Mouse (Mus musculus): ENCODE measurements at regions not wholly inside any gene's neighbourhood (a gene's known extent, or its start where the extent isn't known, plus 50 kb on each side); places are given as distances from the start of the nearest gene placed in this dataset.

DNA sequence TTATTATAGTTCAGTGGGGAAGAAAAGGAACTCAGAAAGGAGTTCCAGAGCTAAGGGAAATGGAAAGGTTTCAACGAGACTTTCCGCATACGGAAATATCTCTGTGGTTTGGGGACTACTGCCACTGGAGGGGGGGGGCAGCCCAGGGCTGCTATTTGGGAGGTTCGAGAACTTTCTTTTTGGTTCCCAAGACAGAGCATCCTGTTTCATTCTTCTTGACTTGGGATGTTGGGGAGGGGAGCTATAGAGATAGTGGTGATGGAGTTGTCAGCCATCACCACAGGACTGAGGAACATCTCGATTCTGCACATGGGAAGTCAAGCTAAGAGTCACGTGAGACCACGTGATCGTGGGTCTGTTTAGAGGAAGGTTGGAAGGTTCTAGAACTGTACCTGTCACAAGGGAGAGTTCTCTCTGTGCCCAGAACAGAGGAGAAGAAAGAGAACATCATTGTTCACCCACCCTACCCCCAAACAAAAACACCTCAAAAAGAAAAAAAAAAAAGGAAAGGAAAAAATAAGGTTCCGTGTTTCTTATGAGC, 94.2 kb downstream of the Tsen15 start (continued):
- TF ChIP-seq PAX5 (IDR thresholded peaks at IDR 0.05; ENCODE audit: low read length) = no peak
- no peak for TF ChIP-seq TBP (conservative IDR thresholded peaks at IDR 0.05; ENCODE audit: low read depth, low read length)
- TF ChIP-seq ELF1 (IDR thresholded peaks at IDR 0.05; ENCODE audit: low read depth, low read length) = no peak
- no peak for TF ChIP-seq POLR2A (IDR thresholded peaks at IDR 0.05; ENCODE audit: low read depth, low read length)
- TF ChIP-seq ZMIZ1 (IDR thresholded peaks at IDR 0.05; ENCODE audit: low read depth, low read length) = no peak
- TF ChIP-seq E2F4 (IDR thresholded peaks at IDR 0.05; ENCODE audit: insufficient replicate concordance, low read depth, low read length) = no peak
- TF ChIP-seq IRF4 (IDR thresholded peaks at IDR 0.05; ENCODE audit: low read depth, low read length) = no peak
- TF ChIP-seq MAX (IDR thresholded peaks at IDR 0.05; ENCODE audit: low read length) = peak; percentile 86
- TF ChIP-seq USF2 (conservative IDR thresholded peaks at IDR 0.05; ENCODE audit: low read depth, low read length) = peak; percentile 78
- no peak for TF ChIP-seq UBTF (IDR thresholded peaks at IDR 0.05; ENCODE audit: low read depth, low read length)
- no peak for TF ChIP-seq NELFE (IDR thresholded peaks at IDR 0.05; ENCODE audit: low read depth, low read length)
- no peak for TF ChIP-seq CTCF (conservative IDR thresholded peaks at IDR 0.05 in 1 of 2, IDR thresholded peaks at IDR 0.05 in 1 of 2; ENCODE audit: low read depth in 2 of 2, low read length in 2 of 2)
- TF ChIP-seq ZC3H11A (IDR thresholded peaks at IDR 0.05; ENCODE audit: low read depth, low read length) = no peak
- TF ChIP-seq MYC (IDR thresholded peaks at IDR 0.05; ENCODE audit: low read depth, low read length) = no peak
- TF ChIP-seq EP300 (IDR thresholded peaks at IDR 0.05; ENCODE audit: low read length) = 0 out of 2 replicates have a peak, but pooled peaks have one; percentile 10

DNA sequence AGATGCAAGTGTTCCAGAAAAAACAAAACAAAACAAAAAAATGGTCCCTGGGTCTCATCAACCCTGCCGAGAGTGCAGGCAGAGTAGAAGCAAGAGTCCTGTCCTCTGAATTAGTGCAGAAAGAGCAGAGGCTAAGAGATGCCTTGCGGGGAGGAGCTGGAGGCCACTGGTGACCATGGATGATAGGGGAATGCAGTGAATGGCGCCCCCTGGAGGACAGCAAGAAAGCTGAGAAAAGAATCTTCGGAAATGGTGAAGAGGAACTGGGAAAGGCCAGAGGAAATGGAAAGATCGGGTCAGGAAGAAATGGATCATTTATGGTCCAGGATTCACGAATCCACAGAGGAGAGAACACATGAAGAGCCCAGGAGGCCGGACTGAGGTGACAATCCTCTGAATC, 95.7 kb downstream of the Tsen15 start:
- H3K79me2 ChIP-seq (replicated peaks; ENCODE audit: control insufficient read depth, extremely low read depth, insufficient read depth, poor library complexity, severe bottlenecking) = no peaks in the 10 kb centered on the region
- dilution Hi-C loops (cut with MboI; ENCODE audit: extremely low pct_ligation_motif_present, extremely low pct_unique_long_range_greater_than_20kb, low sequenced_read_pairs) (no loop called here), in situ Hi-C loops (cut with MboI; ENCODE audit: low pct_ligation_motif_present, low pct_unique_long_range_greater_than_20kb, low sequenced_read_pairs) (no loop called here)
- peaks cover 6 to 25% of the 10 kb centered on the region in 2 experiments for H3K4me1 ChIP-seq (ENCODE audit: control insufficient read depth in 1 of 2, insufficient read depth in 2 of 2)
- H3K9me3 ChIP-seq (replicated peaks; ENCODE audit: low read length) = no peaks in the 10 kb centered on the region
- H3K4me2 ChIP-seq (ENCODE audit: insufficient read depth, low read depth, poor library complexity, severe bottlenecking) = peak overlapping the region; percentile 89
- H3K9ac ChIP-seq (ENCODE audit: insufficient read depth, low read depth) = no peak overlapping the region
- peak; percentile 61 for DNase-seq (ENCODE audit: extremely low read depth)
- H3K4me3 ChIP-seq (replicated peaks in 1 of 3; ENCODE audit: low read depth in 2 of 3, low read length in 2 of 3, poor library complexity in 1 of 3) = no peak overlapping the region
- H3K27ac ChIP-seq (ENCODE audit: insufficient read depth, low read depth) = no peak overlapping the region
- H3K36me3 ChIP-seq (replicated peaks in 1 of 2; ENCODE audit: control insufficient read depth in 1 of 2, insufficient read depth in 1 of 2, low read length in 1 of 2) = no peaks in the 10 kb centered on the region
- no peaks in the 10 kb centered on the region for H3K27me3 ChIP-seq (replicated peaks)
- TF ChIP-seq JUND (conservative IDR thresholded peaks at IDR 0.05; ENCODE audit: low read depth, low read length) (no peak), MXI1 (IDR thresholded peaks at IDR 0.05; ENCODE audit: low read depth, low read length) (no peak), NELFE (IDR thresholded peaks at IDR 0.05; ENCODE audit: low read depth, low read length) (no peak), MAX (IDR thresholded peaks at IDR 0.05; ENCODE audit: low read length) (no peak), ETS1 (conservative IDR thresholded peaks at IDR 0.05; ENCODE audit: low read depth, low read length) (no peak), SMC3 (IDR thresholded peaks at IDR 0.05; ENCODE audit: low read depth, low read length) (peak; percentile 52), MAFK (IDR thresholded peaks at IDR 0.05; ENCODE audit: insufficient replicate concordance, low read length) (no peak), RAD21 (IDR thresholded peaks at IDR 0.05; ENCODE audit: low read depth, low read length) (peak; percentile 67), POLR2A (IDR thresholded peaks at IDR 0.05; ENCODE audit: low read depth, low read length) (no peak), USF1 (IDR thresholded peaks at IDR 0.05; ENCODE audit: low read depth, low read length) (no peak), IRF4 (IDR thresholded peaks at IDR 0.05; ENCODE audit: low read depth, low read length) (peak; percentile 82), ZC3H11A (IDR thresholded peaks at IDR 0.05; ENCODE audit: low read depth, low read length) (no peak), ZMIZ1 (IDR thresholded peaks at IDR 0.05; ENCODE audit: low read depth, low read length) (no peak), KAT2A (IDR thresholded peaks at IDR 0.05; ENCODE audit: insufficient replicate concordance, low read length) (no peak), CTCF (conservative IDR thresholded peaks at IDR 0.05 in 1 of 2, IDR thresholded peaks at IDR 0.05 in 1 of 2; ENCODE audit: low read depth in 2 of 2, low read length in 2 of 2) (peak; percentile 63 to 81), TBP (conservative IDR thresholded peaks at IDR 0.05; ENCODE audit: low read depth, low read length) (no peak), HCFC1 (IDR thresholded peaks at IDR 0.05; ENCODE audit: low read depth, low read length) (no peak), PAX5 (IDR thresholded peaks at IDR 0.05; ENCODE audit: low read length) (no peak), ZKSCAN1 (IDR thresholded peaks at IDR 0.05; ENCODE audit: borderline replicate concordance, low read depth, low read length) (no peak), MYC (IDR thresholded peaks at IDR 0.05; ENCODE audit: low read depth, low read length) (no peak), CHD2 (IDR thresholded peaks at IDR 0.05; ENCODE audit: low read length) (no peak), TCF12 (IDR thresholded peaks at IDR 0.05; ENCODE audit: low read depth, low read length) (0 out of 2 replicates have a peak, but pooled peaks have one; percentile 16), SIN3A (IDR thresholded peaks at IDR 0.05; ENCODE audit: low read length) (no peak), ZNF384 (IDR thresholded peaks at IDR 0.05; ENCODE audit: low read depth, low read length) (no peak), MEF2A (IDR thresholded peaks at IDR 0.05; ENCODE audit: borderline replicate concordance, low read depth, low read length) (0 out of 2 replicates have a peak, but pooled peaks have one; percentile 36), CHD1 (IDR thresholded peaks at IDR 0.05; ENCODE audit: low read depth, low read length) (no peak), E2F4 (IDR thresholded peaks at IDR 0.05; ENCODE audit: insufficient replicate concordance, low read depth, low read length) (no peak), ELF1 (IDR thresholded peaks at IDR 0.05; ENCODE audit: low read depth, low read length) (0 out of 2 replicates have a peak, but pooled peaks have one; percentile 32), EP300 (IDR thresholded peaks at IDR 0.05; ENCODE audit: low read length) (peak; percentile 59), POLR2AphosphoS2 (IDR thresholded peaks at IDR 0.05; ENCODE audit: low read depth, low read length) (no peak), GABPA (IDR thresholded peaks at IDR 0.05; ENCODE audit: insufficient replicate concordance, low read depth, low read length) (no peak), USF2 (conservative IDR thresholded peaks at IDR 0.05; ENCODE audit: low read depth, low read length) (no peak), RCOR1 (conservative IDR thresholded peaks at IDR 0.05; ENCODE audit: low read depth, low read length) (no peak), NRF1 (IDR thresholded peaks at IDR 0.05; ENCODE audit: low read depth, low read length) (0 out of 2 replicates have a peak, but pooled peaks have one; percentile 9)

Data from CH12.LX (cell line).